Mouse (Mus musculus): ENCODE measurements at regions not wholly inside any gene's neighbourhood (a gene's known extent, or its start where the extent isn't known, plus 50 kb on each side); places are given as distances from the start of the nearest gene placed in this dataset.

DNA sequence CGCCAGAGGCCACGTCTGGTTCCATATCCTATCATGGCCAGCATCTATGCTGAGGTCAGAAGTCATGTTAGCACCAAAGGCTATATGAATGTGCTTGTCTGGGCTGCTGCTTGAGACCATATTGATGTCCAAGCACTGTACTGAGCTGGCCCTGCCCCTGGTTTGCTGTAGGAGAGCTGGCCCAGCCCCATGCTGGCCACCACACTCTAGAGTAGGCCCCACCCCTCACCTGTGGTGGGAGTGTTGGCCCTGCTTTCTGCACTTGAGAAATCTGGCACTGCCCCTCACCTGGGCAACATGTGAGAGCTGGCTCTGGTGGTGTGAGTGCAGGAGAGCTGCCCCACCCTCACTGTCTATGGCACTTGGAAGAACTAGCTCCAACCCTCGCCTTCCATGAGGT, 210.0 kb downstream of the Lmo4 start:
- Histone ChIP-seq H3K4me3 (ENCODE audit: insufficient read depth, low read length) (no peak overlapping the region), H3K4me1 (ENCODE audit: control insufficient read depth, insufficient read depth, low read length) (peaks cover 9% of the 10 kb centered on the region), H3K27ac (ENCODE audit: insufficient read depth, low read length) (no peak overlapping the region)
- TF ChIP-seq CTCF (IDR thresholded peaks at IDR 0.05; ENCODE audit: borderline replicate concordance, insufficient read depth, low read length) (no peak), POLR2A (IDR thresholded peaks at IDR 0.05; ENCODE audit: low read depth, low read length) (no peak)

DNA sequence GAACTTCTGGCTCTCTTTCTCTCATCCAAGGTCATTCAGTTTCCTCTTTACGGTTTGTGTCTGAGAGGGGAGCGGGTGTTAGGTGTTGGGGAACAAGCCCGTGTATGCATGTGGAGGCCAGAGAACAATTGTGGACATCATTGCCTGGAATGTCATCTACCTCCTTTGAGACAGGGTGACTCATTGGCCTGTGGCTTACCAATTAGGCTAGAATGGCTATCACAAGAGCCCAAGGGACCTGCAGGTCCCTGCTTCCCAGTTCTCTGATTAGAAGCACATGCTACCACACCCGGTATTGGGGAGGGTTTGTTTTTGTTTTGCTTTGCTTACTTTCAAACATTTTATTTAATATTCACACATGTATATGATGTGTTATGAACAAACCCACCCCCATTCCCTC, 216.0 kb downstream of the Lmo4 start:
- Histone ChIP-seq H3K4me3 (ENCODE audit: insufficient read depth, low read length) (no peak overlapping the region), H3K27ac (ENCODE audit: insufficient read depth, low read length) (peak overlapping the region; percentile 69), H3K4me1 (ENCODE audit: control insufficient read depth, insufficient read depth, low read length) (peaks cover 9% of the 10 kb centered on the region)
- TF ChIP-seq POLR2A (IDR thresholded peaks at IDR 0.05; ENCODE audit: low read depth, low read length) = no peak
- TF ChIP-seq CTCF (IDR thresholded peaks at IDR 0.05; ENCODE audit: borderline replicate concordance, insufficient read depth, low read length) = no peak

DNA sequence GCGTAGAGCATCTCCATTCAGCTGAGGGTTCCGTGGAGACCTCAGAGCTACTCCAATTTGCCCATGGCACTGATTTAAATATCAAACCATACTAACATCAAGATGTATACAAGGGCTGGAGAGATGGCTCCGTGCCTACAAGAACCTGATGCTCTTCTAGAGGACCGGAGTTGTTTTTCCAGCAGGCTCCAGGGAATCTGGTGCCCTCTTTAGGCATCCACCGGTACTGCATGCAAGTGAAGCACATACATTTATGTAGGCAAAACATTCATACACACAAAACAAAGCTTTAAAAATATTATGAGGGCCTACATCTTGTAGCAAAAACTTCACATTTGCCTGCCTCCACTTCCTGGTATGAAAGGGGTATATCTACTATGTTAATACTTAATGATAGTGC, 217.0 kb downstream of the Lmo4 start:
- Histone ChIP-seq H3K27ac (ENCODE audit: insufficient read depth, low read length) (no peak overlapping the region), H3K4me1 (ENCODE audit: control insufficient read depth, insufficient read depth, low read length) (peaks cover 9% of the 10 kb centered on the region), H3K4me3 (ENCODE audit: insufficient read depth, low read length) (no peak overlapping the region)
- TF ChIP-seq POLR2A (IDR thresholded peaks at IDR 0.05; ENCODE audit: low read depth, low read length) (no peak), CTCF (IDR thresholded peaks at IDR 0.05; ENCODE audit: borderline replicate concordance, insufficient read depth, low read length) (no peak)

DNA sequence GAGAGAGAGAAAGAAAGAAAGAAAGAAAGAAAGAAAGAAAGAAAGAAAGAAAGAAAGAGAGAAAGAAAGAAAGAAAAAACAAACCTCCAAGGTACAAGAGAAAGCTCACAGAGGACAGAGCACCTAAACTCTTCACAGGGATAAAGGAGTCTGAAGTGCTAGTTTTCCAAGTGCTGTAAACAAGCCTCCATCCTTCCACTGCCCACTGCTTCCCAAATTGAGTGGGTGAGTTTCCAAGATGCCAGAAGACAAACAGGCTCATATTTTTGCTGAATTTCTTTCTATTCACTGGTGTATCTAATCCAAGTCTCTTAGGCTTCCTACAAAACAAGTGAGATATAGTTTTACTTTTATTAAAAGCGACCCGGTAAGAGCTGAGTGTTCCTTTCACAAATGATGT, 218.2 kb downstream of the Lmo4 start:
- TF ChIP-seq CTCF (IDR thresholded peaks at IDR 0.05; ENCODE audit: borderline replicate concordance, insufficient read depth, low read length) = no peak
- H3K4me1 ChIP-seq (ENCODE audit: control insufficient read depth, insufficient read depth, low read length) = peaks cover 5% of the 10 kb centered on the region; the same call in 1 of the 2 replicates
- no peak overlapping the region for H3K4me3 ChIP-seq (ENCODE audit: insufficient read depth, low read length)
- H3K27ac ChIP-seq (ENCODE audit: insufficient read depth, low read length) = no peak overlapping the region

DNA sequence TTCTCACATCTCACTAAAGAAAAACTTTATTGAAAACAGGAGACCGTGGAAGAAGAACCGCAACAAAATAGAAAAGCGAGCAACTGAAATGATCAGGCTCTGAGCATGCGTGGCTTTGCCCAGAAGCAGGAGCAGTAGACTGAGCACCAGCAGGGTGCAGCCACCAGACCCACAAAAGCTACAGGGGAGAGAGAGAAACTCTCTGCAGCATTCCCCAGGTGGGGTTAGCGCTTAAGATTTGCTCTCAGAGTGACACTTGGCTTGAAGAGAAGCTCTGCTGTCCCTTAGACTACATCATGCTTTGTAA, 218.9 kb downstream of the Lmo4 start:
- TF ChIP-seq POLR2A (IDR thresholded peaks at IDR 0.05; ENCODE audit: low read depth, low read length) = no peak
- no peak for TF ChIP-seq CTCF (IDR thresholded peaks at IDR 0.05; ENCODE audit: borderline replicate concordance, insufficient read depth, low read length)
- Histone ChIP-seq H3K4me1 (ENCODE audit: control insufficient read depth, insufficient read depth, low read length) (peaks cover 5% of the 10 kb centered on the region; the same call in 1 of the 2 replicates), H3K4me3 (ENCODE audit: insufficient read depth, low read length) (no peak overlapping the region), H3K27ac (ENCODE audit: insufficient read depth, low read length) (no peak overlapping the region)

DNA sequence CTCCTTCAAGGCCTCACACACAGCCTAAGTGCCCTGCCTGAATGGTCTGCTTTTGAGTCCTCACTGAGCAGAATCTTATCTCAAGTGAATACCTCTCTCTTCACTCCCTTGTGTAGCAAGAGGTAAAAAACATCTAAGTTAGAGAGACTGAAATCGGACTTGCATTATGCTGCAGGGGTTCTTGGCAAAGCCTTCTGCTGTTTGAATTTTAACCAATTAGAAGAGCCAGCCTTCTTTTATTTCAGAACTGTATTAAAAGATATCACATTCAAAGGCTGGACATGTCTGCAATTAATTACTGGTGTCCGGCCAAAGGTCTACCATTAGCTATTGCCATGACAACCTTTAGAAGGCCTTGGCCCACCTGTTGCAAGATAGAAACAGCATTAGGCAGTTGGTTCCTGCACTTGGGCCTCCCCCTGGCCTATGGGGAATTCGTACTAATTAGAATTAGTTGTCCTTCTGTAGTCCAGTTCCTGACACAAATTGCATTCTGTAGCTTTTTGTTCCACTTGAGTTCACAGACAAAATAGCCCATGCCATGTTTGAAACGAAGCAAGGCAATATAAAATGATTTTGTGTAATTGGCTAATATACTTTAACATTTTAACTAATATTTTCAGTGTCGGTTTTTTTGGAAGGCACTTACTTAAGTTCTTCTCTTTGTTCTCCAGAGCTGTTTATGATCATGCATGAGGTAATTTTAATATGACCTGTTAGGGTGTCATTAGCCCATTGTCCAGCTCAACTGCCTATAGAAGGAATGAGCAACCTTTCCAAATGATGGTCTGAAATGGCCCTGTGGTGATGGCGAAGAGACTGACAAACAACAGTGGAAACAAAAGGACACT, 219.4 kb downstream of the Lmo4 start:
- Histone ChIP-seq H3K4me3 (ENCODE audit: insufficient read depth, low read length) (no peak overlapping the region), H3K4me1 (ENCODE audit: control insufficient read depth, insufficient read depth, low read length) (peaks cover 4% of the 10 kb centered on the region; the same call in 1 of the 2 replicates), H3K27ac (ENCODE audit: insufficient read depth, low read length) (no peak overlapping the region)
- TF ChIP-seq POLR2A (IDR thresholded peaks at IDR 0.05; ENCODE audit: low read depth, low read length) = no peak
- no peak for TF ChIP-seq CTCF (IDR thresholded peaks at IDR 0.05; ENCODE audit: borderline replicate concordance, insufficient read depth, low read length)

DNA sequence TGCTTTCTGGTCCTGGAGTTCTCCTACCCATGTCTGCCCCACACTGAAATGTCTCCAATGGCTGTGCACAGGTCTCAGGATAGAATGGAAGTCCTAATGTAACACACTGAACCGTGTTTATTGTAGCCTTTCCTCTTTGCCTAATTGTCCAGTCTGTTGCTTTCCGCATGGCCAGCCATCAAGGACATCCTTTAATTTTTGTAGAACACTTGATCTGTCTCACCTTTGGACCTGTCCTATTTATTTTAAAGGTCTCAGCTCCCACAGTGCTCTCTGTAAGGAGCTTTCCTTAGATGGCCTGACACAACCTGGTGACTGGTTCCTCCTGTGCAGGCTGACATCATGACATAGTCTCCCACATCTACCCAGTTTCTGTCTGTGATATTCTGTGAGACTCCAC, 226.3 kb downstream of the Lmo4 start:
- H3K4me1 ChIP-seq (ENCODE audit: control insufficient read depth, insufficient read depth, low read length) = no peaks in the 10 kb centered on the region
- H3K4me3 ChIP-seq (ENCODE audit: insufficient read depth, low read length) = no peak overlapping the region
- no peak for TF ChIP-seq CTCF (IDR thresholded peaks at IDR 0.05; ENCODE audit: borderline replicate concordance, insufficient read depth, low read length)
- TF ChIP-seq POLR2A (IDR thresholded peaks at IDR 0.05; ENCODE audit: low read depth, low read length) = no peak
- no peak overlapping the region for H3K27ac ChIP-seq (ENCODE audit: insufficient read depth, low read length)

DNA sequence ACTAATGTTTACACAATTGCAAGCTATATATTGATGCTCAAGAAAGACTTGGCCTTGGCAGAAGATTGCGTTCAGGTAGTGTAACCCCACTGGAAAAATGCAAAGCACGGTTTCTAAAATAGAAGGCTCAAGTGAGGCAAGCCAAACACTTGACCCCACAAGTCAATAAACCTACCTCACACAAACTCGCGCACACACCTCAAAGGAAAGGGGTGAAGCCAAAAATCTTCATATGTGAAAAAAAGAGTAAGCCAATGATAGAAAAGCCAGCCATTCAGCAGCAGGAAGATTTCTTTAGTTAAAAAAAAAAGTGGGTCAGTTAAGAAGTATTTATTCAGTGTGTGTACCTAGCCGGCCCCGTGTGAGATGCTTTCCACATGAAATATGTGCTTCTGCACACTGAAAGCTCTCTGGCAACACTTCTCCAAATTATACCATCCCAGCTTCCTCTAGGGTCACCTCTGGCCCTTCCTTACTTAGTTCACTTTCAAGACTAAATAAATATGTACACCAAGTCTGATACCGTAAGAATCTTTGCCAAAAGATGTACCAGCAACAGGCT, 227.1 kb downstream of the Lmo4 start:
- Histone ChIP-seq H3K27ac (ENCODE audit: insufficient read depth, low read length) (no peak overlapping the region), H3K4me3 (ENCODE audit: insufficient read depth, low read length) (no peak overlapping the region), H3K4me1 (ENCODE audit: control insufficient read depth, insufficient read depth, low read length) (no peaks in the 10 kb centered on the region)
- TF ChIP-seq POLR2A (IDR thresholded peaks at IDR 0.05; ENCODE audit: low read depth, low read length) (no peak), CTCF (IDR thresholded peaks at IDR 0.05; ENCODE audit: borderline replicate concordance, insufficient read depth, low read length) (no peak)

DNA sequence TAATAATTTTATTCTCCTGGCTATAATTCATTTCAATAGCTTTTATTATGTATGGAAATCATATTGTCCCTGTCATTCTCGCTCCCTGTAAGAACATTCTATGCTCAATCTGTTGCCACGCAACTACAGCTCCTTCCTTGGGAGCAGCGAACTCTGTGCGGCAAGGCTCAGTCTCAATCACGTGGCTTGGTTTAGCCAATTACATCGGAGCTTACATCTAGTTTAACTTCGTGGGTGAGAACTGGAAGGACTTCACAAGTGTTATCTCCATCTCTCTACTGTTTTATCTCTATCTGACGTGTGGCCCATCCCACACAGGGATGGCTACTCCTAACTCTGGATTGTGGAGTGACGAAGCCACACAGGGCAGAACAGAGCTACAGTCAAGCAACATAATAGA, 231.4 kb downstream of the Lmo4 start:
- Histone ChIP-seq H3K4me3 (ENCODE audit: insufficient read depth, low read length) (no peak overlapping the region), H3K27ac (ENCODE audit: insufficient read depth, low read length) (no peak overlapping the region), H3K4me1 (ENCODE audit: control insufficient read depth, insufficient read depth, low read length) (no peaks in the 10 kb centered on the region)
- TF ChIP-seq CTCF (IDR thresholded peaks at IDR 0.05; ENCODE audit: borderline replicate concordance, insufficient read depth, low read length) (no peak), POLR2A (IDR thresholded peaks at IDR 0.05; ENCODE audit: low read depth, low read length) (no peak)

DNA sequence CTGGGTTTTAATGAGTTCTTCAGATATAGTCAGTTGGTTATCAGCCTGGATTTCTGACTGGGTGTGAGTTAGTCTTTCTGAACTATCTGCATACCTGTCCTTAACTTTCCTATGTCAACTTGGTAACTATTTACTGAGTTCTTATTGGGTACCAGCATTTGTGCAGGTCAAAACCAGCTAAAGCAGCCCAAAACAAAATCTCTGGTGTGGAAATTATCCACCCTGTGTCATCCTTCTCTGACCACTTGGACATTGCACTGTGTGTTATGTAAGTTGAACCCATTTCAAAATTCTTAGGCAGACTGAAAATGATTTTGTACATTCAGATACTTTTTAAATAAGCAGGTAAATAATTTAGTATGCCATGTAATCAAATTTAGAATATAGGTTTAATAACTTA, 232.7 kb downstream of the Lmo4 start:
- Histone ChIP-seq H3K4me3 (ENCODE audit: insufficient read depth, low read length) (no peak overlapping the region), H3K4me1 (ENCODE audit: control insufficient read depth, insufficient read depth, low read length) (no peaks in the 10 kb centered on the region), H3K27ac (ENCODE audit: insufficient read depth, low read length) (no peak overlapping the region)
- TF ChIP-seq POLR2A (IDR thresholded peaks at IDR 0.05; ENCODE audit: low read depth, low read length) (no peak), CTCF (IDR thresholded peaks at IDR 0.05; ENCODE audit: borderline replicate concordance, insufficient read depth, low read length) (no peak)
